Mouse (Mus musculus) E14TG2a.4 (cell line): ENCODE data around the gene Pitpnm1.
A peak's percentile ranks its signal among the peaks of the same experiment; 100 is the strongest.

ENCODE experiments used
- CTCF ChIP-seq: conservative IDR thresholded peaks from 2 replicates; pipeline ENCODE4 v1.5.1; 2014; ENCODE audit warnings: low read length
- POU5F1 ChIP-seq: IDR thresholded peaks from 2 replicates; pipeline ENCODE4 v1.6.1; 2014; ENCODE audit warnings: low read length, borderline replicate concordance

DNA sequence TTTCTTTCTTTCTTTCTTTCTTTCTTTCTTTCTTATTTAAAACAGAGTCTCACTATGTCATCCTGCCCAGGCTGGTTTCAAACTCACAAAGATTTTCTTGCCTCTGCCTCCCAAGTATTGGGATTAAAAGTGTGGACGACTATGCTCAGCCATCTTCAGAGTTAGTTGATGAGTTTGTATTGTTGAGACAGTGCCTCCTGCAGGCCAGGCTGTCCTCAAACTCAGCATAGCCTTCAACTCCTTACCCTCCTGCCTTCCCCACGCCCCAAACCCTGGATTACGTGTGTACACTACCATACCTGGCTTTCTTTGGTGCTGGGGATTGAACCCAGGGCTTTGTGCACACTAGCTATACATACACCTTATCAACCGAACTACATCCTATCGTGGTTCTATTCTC lies 36.7 kb downstream of the Pitpnm1 start:
- TF ChIP-seq CTCF (peak; percentile 24), POU5F1 (no peak)
